In the genomic region with DNA sequence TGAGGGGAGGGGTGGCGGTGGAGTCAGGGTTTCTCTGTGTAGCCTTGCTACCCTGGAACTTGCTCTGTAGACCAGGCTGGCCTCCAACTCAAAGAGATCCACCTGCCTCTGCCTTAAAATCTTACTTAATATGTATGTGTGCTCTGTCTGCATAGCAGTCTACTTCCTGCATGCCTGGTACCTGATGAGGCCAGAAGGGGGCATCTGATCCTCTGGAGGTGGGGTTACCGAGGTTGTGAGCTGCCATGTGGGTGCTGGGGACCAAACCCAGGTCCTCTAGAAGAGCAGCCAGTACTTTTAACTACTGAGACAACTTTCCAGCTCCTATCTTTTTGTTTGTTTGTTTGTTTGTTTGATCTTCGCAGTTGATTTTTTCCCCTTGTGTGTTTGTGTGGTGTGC, we compare ENCODE assay signal across 25 mouse cellular contexts. TPM values are rescaled to one million over a fixed set of nuclear protein-coding genes. Genes with fewer than 3 reads are reported as not detected.
DNase-seq lines count a peak whose midpoint lies in the region; ATAC-seq and TF ChIP-seq lines count a peak whose summit lies in the region.
"Had no signal": no experiment of that assay in that cellular context is flagged by ENCODE, and none has a peak within 500 bp of the region (broad histone marks: within the 10 kb centered on the region; RNA-seq: fewer than 3 reads in every experiment).

No protein-coding gene starts in this region.

- H3K9ac ChIP-seq in heart, embryonic 12.5 days = no peak overlapping the region
- no peak overlapping the region for H3K9ac ChIP-seq in liver, embryonic 14.5 days (replicated peaks)
- H3K9ac ChIP-seq in liver, embryonic 11.5 days (ENCODE audit: low read depth, low read length) = no peak overlapping the region
- H3K9ac ChIP-seq in forebrain, embryonic 15.5 days (replicated peaks) = no peak overlapping the region

- WGBS in heart, embryonic 12.5 days = 90% methylated on average over 3 of the region's 3 CpGs
- WGBS in liver, embryonic 14.5 days (ENCODE audit: insufficient replicate concordance) = 82% methylated on average over 3 of the region's 3 CpGs
- WGBS in liver, embryonic 11.5 days = 89% methylated on average over 3 of the region's 3 CpGs
- WGBS in forebrain, embryonic 15.5 days = 90% methylated on average over 3 of the region's 3 CpGs

- H3K4me1 ChIP-seq in heart, embryonic 12.5 days (replicated peaks) = peaks cover 12% of the 10 kb centered on the region; the same call in 1 of the 2 replicates
- peaks cover 7% of the 10 kb centered on the region in 2 experiments; a peak in 2 of 4 replicates for H3K4me1 ChIP-seq in liver, embryonic 14.5 days (replicated peaks; ENCODE audit: control insufficient read depth in 2 of 2, insufficient read depth in 2 of 2, low read length in 1 of 2)
- H3K4me1 ChIP-seq in liver, embryonic 11.5 days (replicated peaks; ENCODE audit: control insufficient read depth, insufficient read depth, low read length) = 0 out of 2 replicates have a peak, but pooled peaks cover 2% of the 10 kb centered on the region
- H3K4me1 ChIP-seq in forebrain, embryonic 15.5 days = peaks cover 8% of the 10 kb centered on the region

- no peaks in the 10 kb centered on the region for H3K9me3 ChIP-seq in heart, embryonic 12.5 days (replicated peaks)
- no peaks in the 10 kb centered on the region for H3K9me3 ChIP-seq in liver, embryonic 14.5 days (ENCODE audit: control insufficient read depth, low read length)
- H3K9me3 ChIP-seq in liver, embryonic 11.5 days (ENCODE audit: control insufficient read depth, low read length) = no peaks in the 10 kb centered on the region
- no peaks in the 10 kb centered on the region for H3K9me3 ChIP-seq in forebrain, embryonic 15.5 days
- H3K9me3 ChIP-seq: embryonic facial prominence, embryonic 15.5 days; hindbrain, embryonic 13.5 days; liver, embryonic 15.5 days; midbrain, embryonic 15.5 days; neural tube, embryonic 13.5 days had no signal

- peak; percentile 29; the same call in 1 of the 2 replicates for TF ChIP-seq CTCF in liver, embryonic 14.5 days (IDR thresholded peaks at IDR 0.05; ENCODE audit: low read depth)

- H3K27me3 ChIP-seq in heart, embryonic 12.5 days (replicated peaks) = no peaks in the 10 kb centered on the region
- H3K27me3 ChIP-seq in liver, embryonic 14.5 days (ENCODE audit: control insufficient read depth, insufficient read depth, low read length) = no peaks in the 10 kb centered on the region
- no peaks in the 10 kb centered on the region for H3K27me3 ChIP-seq in liver, embryonic 11.5 days (replicated peaks; ENCODE audit: control insufficient read depth, insufficient read depth, low read length)
- no peaks in the 10 kb centered on the region for H3K27me3 ChIP-seq in forebrain, embryonic 15.5 days
- H3K27me3 ChIP-seq: embryonic facial prominence, embryonic 15.5 days; hindbrain, embryonic 13.5 days; liver, embryonic 15.5 days; midbrain, embryonic 15.5 days; neural tube, embryonic 13.5 days had no signal

- H3K4me3 ChIP-seq in heart, embryonic 12.5 days = no peak overlapping the region
- H3K4me3 ChIP-seq in liver, embryonic 14.5 days (ENCODE audit: insufficient read depth in 1 of 2, low read depth in 2 of 2, low read length in 2 of 2) = no peak overlapping the region
- no peak overlapping the region for H3K4me3 ChIP-seq in liver, embryonic 11.5 days (ENCODE audit: low read depth, low read length)
- no peak overlapping the region for H3K4me3 ChIP-seq in forebrain, embryonic 15.5 days

- peak overlapping the region; percentile 96; the same call in 1 of the 2 replicates for H3K4me2 ChIP-seq in heart, embryonic 12.5 days
- H3K4me2 ChIP-seq in liver, embryonic 14.5 days (ENCODE audit: low read depth) = no peak overlapping the region
- no peak overlapping the region for H3K4me2 ChIP-seq in liver, embryonic 11.5 days
- H3K4me2 ChIP-seq in forebrain, embryonic 15.5 days (replicated peaks) = no peak overlapping the region

- ATAC-seq in heart, embryonic 12.5 days (ENCODE audit: insufficient number of reproducible peaks, low FRiP score) = no peak
- ATAC-seq in liver, embryonic 14.5 days (ENCODE audit: insufficient read depth) = no peak
- ATAC-seq in liver, embryonic 11.5 days (replicated peaks; ENCODE audit: low FRiP score) = no peak
- ATAC-seq in forebrain, embryonic 15.5 days (replicated peaks) = no peak
- ATAC-seq: midbrain, embryonic 15.5 days had no signal

- no peak for DNase-seq in heart, postnatal 36 days
- no peak for DNase-seq in liver, embryonic 14.5 days (ENCODE audit: low read depth in 3 of 3, low spot score in 3 of 3)
- no peak for DNase-seq in liver, embryonic 11.5 days (ENCODE audit: low spot score)
- DNase-seq in ZHBTc4 (ENCODE audit: low read depth, low spot score) = peak; percentile 59
- DNase-seq in cerebellum, postnatal 25 days = no peak
- DNase-seq: adrenal gland, postnatal 10 days; cerebellum, adult 18-20 months; cerebellum, postnatal 36 days; embryo, embryonic 11 days; gastrocnemius, postnatal 14 days; heart, adult 11 months; kidney, adult 2 months; left cerebral cortex, postnatal 4 days; retina, postnatal 1 day; right cerebral cortex, postnatal 25 days; spleen, adult 18-20 months; thymus, postnatal 14 days had no signal

- H3K27ac ChIP-seq in heart, embryonic 12.5 days (ENCODE audit: poor library complexity, severe bottlenecking) = no peak overlapping the region
- no peak overlapping the region for H3K27ac ChIP-seq in liver, embryonic 14.5 days
- H3K27ac ChIP-seq in liver, embryonic 11.5 days (ENCODE audit: low read depth, low read length) = no peak overlapping the region
- H3K27ac ChIP-seq in forebrain, embryonic 15.5 days (replicated peaks) = no peak overlapping the region
- H3K27ac ChIP-seq: hindbrain, embryonic 13.5 days; macrophage; neural tube, embryonic 13.5 days had no signal

- intact Hi-C loops in heart, postnatal 36 days (cut with DNase I) = no loop called here

- no peaks in the 10 kb centered on the region for H3K36me3 ChIP-seq in heart, embryonic 12.5 days
- H3K36me3 ChIP-seq in liver, embryonic 14.5 days (replicated peaks; ENCODE audit: control insufficient read depth, insufficient read depth, low read depth) = no peaks in the 10 kb centered on the region
- peaks cover 3% of the 10 kb centered on the region; the same call in 1 of the 2 replicates for H3K36me3 ChIP-seq in liver, embryonic 11.5 days (ENCODE audit: control insufficient read depth, insufficient read depth, low read length)
- no peaks in the 10 kb centered on the region for H3K36me3 ChIP-seq in forebrain, embryonic 15.5 days
- H3K36me3 ChIP-seq: embryonic facial prominence, embryonic 15.5 days; hindbrain, embryonic 13.5 days; midbrain, embryonic 15.5 days had no signal

- TF ChIP-seq EP300 in liver, embryonic 14.5 days (IDR thresholded peaks at IDR 0.05; ENCODE audit: low read depth) = no peak

RNA-seq across cellular contexts. Expression of a gene that starts 7.1 kb away (rescaled TPM):
- polyA plus RNA-seq in heart, embryonic 12.5 days (2016; fragmentation: Nextera tagmentation; extraction: Ambion mirVana) = 27.0 and 27.4 TPM in 2 replicates
- 10 to 100 TPM in 1 of 2 experiments, 1 to 10 TPM in 1; 7.8 to 12.9 TPM for total RNA-seq in heart, postnatal 36 days (2021)
- 33.3 and 33.6 TPM in 2 replicates for polyA plus RNA-seq in liver, embryonic 14.5 days (2012; rRNA removed)
- 71.2 and 75.5 TPM in 2 replicates for polyA plus RNA-seq in liver, embryonic 14.5 days (2014; fragmentation: Nextera tagmentation; extraction: Ambion mirVana)
- polyA plus RNA-seq in liver, embryonic 11.5 days (2014; fragmentation: Nextera tagmentation; extraction: Ambion mirVana) = 120 and 129 TPM in 2 replicates
- 47.9 and 48.0 TPM in 2 replicates for polyA plus RNA-seq in forebrain, embryonic 15.5 days (2015; fragmentation: Nextera tagmentation; extraction: Ambion mirVana)

RNA-seq across cellular contexts. Expression of a gene that starts 55.3 kb away (rescaled TPM):
- polyA plus RNA-seq in heart, embryonic 12.5 days (2016; fragmentation: Nextera tagmentation; extraction: Ambion mirVana) = 264 and 276 TPM in 2 replicates
- total RNA-seq in heart, postnatal 36 days (2021) = 100 to 1,000 TPM; 766 to 842 TPM
- 8.5 and 15.9 TPM in 2 replicates for polyA plus RNA-seq in liver, embryonic 14.5 days (2012; rRNA removed)
- 22.6 and 22.8 TPM in 2 replicates for polyA plus RNA-seq in liver, embryonic 14.5 days (2014; fragmentation: Nextera tagmentation; extraction: Ambion mirVana)
- polyA plus RNA-seq in liver, embryonic 11.5 days (2014; fragmentation: Nextera tagmentation; extraction: Ambion mirVana) = 58.7 and 58.9 TPM in 2 replicates
- polyA plus RNA-seq in forebrain, embryonic 15.5 days (2015; fragmentation: Nextera tagmentation; extraction: Ambion mirVana) = 75.0 and 79.4 TPM in 2 replicates
